Mouse (Mus musculus) layer of hippocampus, postnatal 25 days (tissue): ENCODE data around the gene Ormdl2. TPM values are rescaled to one million over a fixed set of nuclear protein-coding genes. Genes with fewer than 3 reads are reported as not detected.
A peak's percentile ranks its signal among the peaks of the same experiment; 100 is the strongest.
"Not testable (repeated sequence)": the region's sequence is repeated elsewhere in the genome, so short reads cannot be mapped to it uniquely, and the experiment has no call there.

ENCODE experiments used
- DNase-seq, 2 experiments: peaks; one replicate each; pipeline ENCODE4 v3.0.0; 2022; ENCODE audit warnings: mixed read lengths in 2 of 2, low spot score in 1 of 2; ENCODE audit errors: extremely low spot score in 1 of 2
- total RNA-seq, 2 experiments: library from RNA; stranded (reverse); gene quantifications; 2 replicates each; pipeline ENCODE4 v1.2.3; 2021

Ormdl2 gene
- 1 to 10 TPM; 7.9 to 8.8 TPM for total RNA-seq

DNA sequence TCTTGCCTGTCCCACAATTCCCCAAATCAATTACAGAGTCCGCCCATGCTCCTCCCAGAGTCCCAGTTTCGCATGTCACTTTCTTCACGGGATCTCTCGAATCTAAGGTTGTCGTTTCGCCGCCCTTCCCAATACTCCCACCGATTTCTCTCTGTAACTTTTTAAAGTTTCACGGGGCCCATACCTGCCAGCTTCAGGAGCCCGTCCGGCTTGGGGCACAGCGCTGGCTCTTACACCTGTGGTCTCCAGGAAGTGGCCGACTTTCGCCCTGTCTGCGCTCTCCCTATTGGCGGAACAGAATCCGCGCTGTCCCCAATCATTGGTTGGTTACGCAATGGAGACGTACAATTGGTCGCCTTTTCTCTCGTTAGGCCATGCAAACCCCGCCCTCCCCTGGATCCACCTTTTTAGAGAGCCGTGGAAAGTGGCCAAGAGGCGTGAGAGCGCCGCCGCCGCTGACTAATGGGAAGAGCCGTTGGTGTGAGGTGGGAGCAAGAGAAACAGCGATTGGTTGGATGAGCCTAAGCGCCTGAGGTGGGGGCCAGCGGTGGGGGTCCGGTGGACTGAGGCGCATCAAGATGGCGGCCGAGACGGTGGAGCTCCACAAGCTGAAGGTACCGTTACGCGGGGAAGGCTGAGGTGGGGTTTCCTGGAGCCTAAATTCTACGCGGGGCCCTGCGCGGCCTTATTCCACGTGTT, at the start of gene Ormdl2:
TSS of gene Ormdl2 (minus strand) at position 288 of the 699 bp plus-strand sequence.
- peak; percentile 96 to 97 for DNase-seq

DNA sequence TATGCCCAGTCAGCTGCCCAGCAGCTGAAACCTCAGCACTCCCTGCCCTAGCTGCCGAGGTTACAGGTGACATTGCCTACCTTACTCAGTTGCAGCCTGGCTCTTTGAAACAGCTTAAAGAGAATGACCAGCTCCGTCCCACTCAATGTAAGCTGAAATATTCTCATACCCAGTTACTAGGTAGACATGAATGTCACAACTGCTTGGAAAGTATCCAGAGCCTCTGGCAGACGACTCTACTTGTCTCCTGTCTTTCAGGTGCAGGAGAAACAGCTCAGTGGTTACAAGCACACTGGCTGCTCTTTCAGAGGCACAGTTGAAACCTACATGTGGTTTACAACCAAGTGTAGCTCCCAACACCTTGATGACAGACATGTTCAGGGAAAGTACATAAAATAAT, 48.9 kb upstream of the Ormdl2 start:
- DNase-seq: no peak

DNA sequence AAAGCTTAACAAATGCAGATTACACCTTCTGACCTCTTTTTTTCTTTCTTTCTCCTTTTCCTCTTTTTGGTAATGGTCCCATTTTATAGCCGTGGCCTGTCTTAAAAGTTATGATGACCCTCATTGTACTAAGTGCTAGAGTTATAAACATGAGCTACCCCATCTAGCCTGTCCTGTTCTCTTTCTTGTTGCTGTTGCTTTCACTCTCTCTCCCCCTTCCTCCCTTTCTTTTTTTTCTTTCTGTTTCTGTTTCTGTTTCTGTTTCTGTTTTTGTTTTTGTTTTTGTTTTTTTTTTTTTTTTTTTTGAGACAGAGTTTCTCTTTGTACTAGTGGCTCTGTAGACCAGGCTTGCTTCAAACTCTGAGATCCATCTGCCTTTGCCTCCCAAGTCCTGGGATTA, 45.1 kb upstream of the Ormdl2 start:
- DNase-seq: no peak

GRCm38 (mm10) chr10:128866042-128866441, 44.6 kb upstream of the Ormdl2 start:
- DNase-seq: no peak

DNA sequence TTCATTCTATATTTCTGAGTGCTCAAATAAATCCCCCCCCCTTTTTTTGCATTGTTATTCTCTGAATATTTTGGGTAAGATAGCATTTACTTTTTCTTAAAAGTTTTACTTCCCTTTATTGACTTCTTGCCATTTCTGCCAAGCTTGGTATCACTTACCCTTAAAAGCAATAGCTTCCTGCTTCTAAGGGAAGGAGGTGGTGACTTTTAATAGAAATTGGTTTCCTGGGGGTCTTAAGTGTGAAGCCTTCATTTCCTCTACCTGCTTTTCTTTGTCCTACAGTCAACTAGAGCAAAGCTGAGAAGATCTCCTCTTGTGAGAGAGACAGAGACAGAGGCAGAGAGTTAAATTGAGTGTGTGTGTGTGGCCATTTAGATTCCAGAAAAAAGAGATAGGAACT, 39.7 kb upstream of the Ormdl2 start:
- DNase-seq: no peak

GRCm38 (mm10) chr10:128850339-128850738, 28.9 kb upstream of the Ormdl2 start:
- DNase-seq: no peak

DNA sequence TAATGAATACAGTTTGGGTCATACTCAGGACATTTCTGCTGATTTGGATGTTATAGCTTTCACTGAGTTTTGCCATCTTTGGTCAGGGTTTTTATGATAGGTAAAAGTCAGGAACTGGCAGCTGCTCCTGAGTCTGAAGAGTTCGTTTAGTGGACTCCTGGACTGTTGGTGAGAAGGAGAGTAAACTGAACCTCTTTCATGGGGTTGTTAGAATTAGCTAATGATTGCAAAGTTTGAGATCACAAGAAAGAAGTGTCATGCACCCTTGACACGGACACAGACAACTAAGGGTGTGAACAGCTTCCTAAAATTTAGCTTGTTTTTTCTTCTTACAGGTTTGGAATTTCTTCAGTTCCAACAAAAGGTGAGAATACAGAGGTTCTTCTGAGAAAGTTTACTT, 27.0 kb upstream of the Ormdl2 start:
- DNase-seq: no peak

- no peak for DNase-seq
Measured at GRCm38 (mm10) chr10:128846664-128847063, 25.2 kb upstream of the Ormdl2 start.

DNA sequence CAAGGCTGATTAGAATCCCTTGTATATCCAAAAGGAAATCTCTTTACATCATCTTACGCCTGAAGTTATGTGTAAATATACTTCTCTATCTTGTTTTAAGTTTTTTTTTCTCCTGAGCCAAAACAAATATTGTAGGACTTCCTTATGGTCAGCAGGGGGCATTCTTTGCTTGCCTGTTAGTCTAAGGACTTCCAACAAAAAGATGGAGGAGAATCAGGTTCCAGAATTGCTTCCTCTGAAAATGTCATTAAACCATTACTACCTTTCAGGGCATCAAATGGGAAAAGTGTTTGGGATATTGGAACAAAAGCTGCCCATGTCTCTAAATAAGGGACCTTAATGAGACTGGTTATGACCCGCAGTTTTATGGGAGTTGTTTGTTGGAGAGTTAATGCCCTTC, 24.1 kb upstream of the Ormdl2 start:
- DNase-seq: no peak

- no peak for DNase-seq
Measured at GRCm38 (mm10) chr10:128843260-128843659, 21.8 kb upstream of the Ormdl2 start.

DNA sequence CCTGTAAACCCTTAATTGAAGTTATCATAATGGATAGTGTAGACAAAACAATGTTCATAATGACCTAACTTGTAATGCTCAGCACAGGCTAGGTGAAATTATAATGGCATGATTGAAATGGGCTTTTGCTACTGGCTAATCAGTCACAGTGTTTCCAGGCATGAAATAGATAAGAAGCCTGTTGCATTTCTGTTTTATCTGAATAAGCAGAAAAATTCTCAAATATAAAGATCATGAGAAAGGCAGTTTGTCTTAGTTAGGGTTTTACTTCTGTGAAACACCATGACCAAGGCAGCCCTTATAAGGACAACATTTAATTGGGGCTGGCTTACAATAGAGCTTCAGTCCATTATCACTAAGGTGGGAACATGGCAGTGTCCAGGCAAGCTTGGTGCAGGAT, 19.2 kb upstream of the Ormdl2 start:
- no peak for DNase-seq

GRCm38 (mm10) chr10:128839434-128839833, 18.0 kb upstream of the Ormdl2 start:
- no peak for DNase-seq

DNA sequence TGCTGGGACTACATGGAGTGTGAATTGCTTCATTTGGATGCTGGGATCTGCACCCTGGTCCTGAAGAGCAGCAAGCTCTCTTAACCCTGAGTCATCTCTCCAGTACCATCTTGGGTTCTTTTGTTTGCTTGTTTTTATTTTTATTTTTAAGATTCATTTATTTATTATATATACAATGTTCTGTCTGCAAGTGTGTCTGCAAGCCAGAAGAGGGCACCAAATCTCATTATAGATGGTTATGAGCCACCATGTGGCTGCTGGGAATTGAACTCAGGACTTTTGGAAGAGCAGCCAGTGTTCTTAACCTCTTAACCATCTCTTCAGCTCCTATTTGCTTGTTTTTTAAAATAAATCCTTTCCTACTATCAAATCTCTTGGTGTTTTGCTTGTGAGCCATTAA, 16.0 kb upstream of the Ormdl2 start:
- no peak for DNase-seq

- DNase-seq: no peak
Measured at GRCm38 (mm10) chr10:128823821-128824220, 2.4 kb upstream of the Ormdl2 start.

DNA sequence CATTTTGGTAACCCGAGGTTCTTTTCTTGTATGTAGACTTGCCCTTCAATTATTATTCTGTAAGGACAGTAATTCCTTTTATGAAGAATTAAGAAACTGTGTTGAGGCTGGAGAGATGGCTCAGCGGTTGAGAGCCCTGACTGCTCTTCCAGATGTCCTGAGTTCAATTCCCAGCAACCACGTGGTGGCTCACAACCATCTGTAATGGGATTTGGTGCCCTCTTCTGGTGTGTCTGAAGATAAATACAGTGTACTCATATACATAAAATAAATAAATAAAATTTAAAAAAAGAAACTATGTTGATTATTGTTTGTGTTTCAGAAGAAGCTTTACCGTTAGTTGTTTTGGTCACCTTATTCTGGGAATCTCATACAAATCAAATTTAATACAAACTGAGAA, 1.6 kb upstream of the Ormdl2 start:
- not testable (repeated sequence) for DNase-seq

- no peak for DNase-seq
Measured at GRCm38 (mm10) chr10:128822135-128822534, 690 bp upstream of the Ormdl2 start.

- no peak for DNase-seq
Measured at GRCm38 (mm10) chr10:128820217-128820616, 1.2 kb downstream of the Ormdl2 start.

DNA sequence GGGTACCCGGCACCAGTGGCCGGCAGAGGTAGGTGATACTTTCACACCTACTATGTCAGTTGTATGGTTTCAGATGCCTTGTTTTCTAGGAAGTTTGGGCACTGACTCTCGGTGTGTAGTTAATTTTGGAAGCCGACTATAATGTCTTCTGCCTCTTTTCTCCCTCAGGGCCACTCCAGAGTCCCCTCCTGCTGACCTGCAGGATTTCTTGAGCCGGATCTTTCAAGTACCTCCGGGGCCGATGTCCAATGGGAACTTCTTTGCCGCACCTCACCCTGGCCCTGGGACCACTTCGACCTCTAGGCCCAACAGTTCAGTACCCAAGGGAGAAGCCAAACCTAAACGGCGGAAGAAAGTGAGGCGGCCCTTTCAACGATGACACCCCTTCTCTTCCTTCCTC, 4.4 kb downstream of the Ormdl2 start, which contains the start of gene Sarnp:
TSS of gene Sarnp (plus strand) at position 301 of the 400 bp plus-strand sequence.
- no peak for DNase-seq

DNA sequence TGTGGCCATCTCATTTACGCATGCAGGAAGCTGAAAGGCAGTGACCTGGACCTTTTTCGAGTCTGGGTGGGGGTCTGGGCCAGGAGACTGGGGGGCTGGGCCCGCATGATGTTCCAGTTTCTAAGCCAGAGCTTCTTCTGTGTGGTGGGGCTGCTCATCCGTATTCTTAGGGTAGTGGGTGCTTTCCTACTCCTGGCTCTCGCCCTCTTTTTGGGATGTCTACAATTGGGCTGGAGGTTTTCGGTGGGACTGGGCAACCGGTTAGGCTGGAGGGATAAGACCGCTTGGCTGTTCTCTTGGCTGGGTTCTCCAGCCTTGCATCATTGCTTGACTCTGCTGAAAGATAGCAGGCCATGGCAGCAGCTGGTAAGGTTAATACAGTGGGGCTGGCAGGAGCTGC, 14.4 kb downstream of the Ormdl2 start:
- no peak for DNase-seq

GRCm38 (mm10) chr10:128806086-128806485, 15.4 kb downstream of the Ormdl2 start:
- no peak for DNase-seq

DNA sequence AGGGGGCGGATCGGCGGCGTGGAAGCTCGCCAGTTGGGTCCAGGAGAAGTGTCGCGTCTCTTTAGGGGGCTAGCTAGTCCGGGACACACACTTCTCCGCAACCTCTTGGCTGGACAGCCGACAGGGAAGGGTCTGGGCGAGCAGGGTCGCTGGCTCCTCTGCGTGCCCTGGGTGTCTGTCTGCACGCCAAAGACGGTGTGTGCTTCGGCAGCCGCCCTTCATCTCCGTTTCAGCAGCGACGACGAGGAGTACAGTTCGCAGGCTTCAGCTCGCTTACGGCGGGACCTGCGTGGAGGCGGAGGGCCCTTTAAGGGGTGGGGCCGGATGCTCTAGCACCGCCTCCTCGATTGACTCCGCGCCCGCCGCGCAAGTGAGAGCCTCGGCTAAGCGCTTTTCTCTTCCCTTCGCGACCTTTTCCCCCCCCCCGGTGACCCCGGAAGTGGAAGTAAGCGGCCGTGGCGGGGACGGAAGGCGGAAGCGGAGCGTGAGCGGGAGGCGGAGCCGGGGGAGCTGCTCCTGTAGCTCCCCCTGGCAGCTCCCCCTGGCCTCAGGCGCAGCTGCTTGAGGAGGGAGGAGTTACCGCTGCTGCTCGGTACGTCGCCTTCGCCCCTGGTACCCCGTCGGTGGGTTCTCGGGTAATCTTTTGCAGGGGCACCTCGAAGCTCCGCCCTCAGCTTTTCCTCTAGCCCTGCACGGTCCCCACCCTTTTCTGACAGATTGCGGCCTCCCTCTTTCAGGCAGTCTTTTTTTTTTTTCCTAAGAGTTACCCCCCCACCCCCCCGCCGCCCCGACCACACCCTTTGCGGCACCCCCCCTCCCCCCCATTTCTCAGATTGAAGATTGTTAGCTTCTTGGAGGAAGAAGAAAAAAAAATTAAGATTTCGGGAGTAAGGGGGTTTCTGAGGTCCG, 16.1 kb downstream of the Ormdl2 start:
- peak; percentile 83 to 86 for DNase-seq
